ENCODE assay signal across 8 mouse cellular contexts in genomic region chr9:96892546-96892945, GRCm38 (mm10). TPM values are rescaled to one million over a fixed set of nuclear protein-coding genes. Genes with fewer than 3 reads are reported as not detected.
DNase-seq lines count a peak whose midpoint lies in the region; ATAC-seq lines count a peak whose summit lies in the region.

TSS of gene Pxylp1 (minus strand) at chr9:96892669.

- WGBS in embryonic facial prominence, embryonic 10.5 days = 5% methylated on average over 3 of the region's 3 CpGs
- 15% methylated on average over 3 of the region's 3 CpGs for WGBS in stomach, embryonic 16.5 days

- intact Hi-C loops in heart, postnatal 10 days (cut with DNase I) = no loop called here
- intact Hi-C loops in left cerebral cortex, postnatal 36 days (cut with DNase I) = no loop called here

- ATAC-seq in stomach, embryonic 16.5 days (ENCODE audit: insufficient read depth, low FRiP score) = no peak

- H3K4me2 ChIP-seq in stomach, embryonic 16.5 days (ENCODE audit: low read depth, low read length) = no peak within 1 kb of the TSS

- H3K4me3 ChIP-seq in embryonic facial prominence, embryonic 10.5 days = no peak within 1 kb of the TSS
- no peak within 1 kb of the TSS for H3K4me3 ChIP-seq in stomach, embryonic 16.5 days (replicated peaks; ENCODE audit: low read length)

- no peak for DNase-seq in adrenal gland, postnatal 25 days
- no peak for DNase-seq in adrenal gland, adult 18-20 months (ENCODE audit: low spot score in 2 of 2)
- DNase-seq in embryonic facial prominence, embryonic 10.5 days (ENCODE audit: low spot score) = peak; percentile 58
- no peak for DNase-seq in heart, postnatal 10 days
- no peak for DNase-seq in left cerebral cortex, postnatal 36 days (ENCODE audit: low spot score in 2 of 2)
- DNase-seq in cerebellum, postnatal 10 days = no peak
- no peak for DNase-seq in lung, postnatal 10 days

- no peaks in the 10 kb centered on the region for H3K36me3 ChIP-seq in embryonic facial prominence, embryonic 10.5 days (replicated peaks)
- no peaks in the 10 kb centered on the region for H3K36me3 ChIP-seq in stomach, embryonic 16.5 days (ENCODE audit: control insufficient read depth, insufficient read depth, low read length)

- no peak within 1 kb of the TSS for H3K9ac ChIP-seq in stomach, embryonic 16.5 days (ENCODE audit: low read length)

- H3K27me3 ChIP-seq in embryonic facial prominence, embryonic 10.5 days (replicated peaks; ENCODE audit: low read depth, poor library complexity, severe bottlenecking) = peaks cover 38% of the 10 kb centered on the region
- H3K27me3 ChIP-seq in stomach, embryonic 16.5 days (ENCODE audit: control insufficient read depth, insufficient read depth, low read length) = no peaks in the 10 kb centered on the region

- H3K9me3 ChIP-seq in embryonic facial prominence, embryonic 10.5 days = no peaks in the 10 kb centered on the region
- H3K9me3 ChIP-seq in stomach, embryonic 16.5 days (replicated peaks; ENCODE audit: control insufficient read depth, low read length) = no peaks in the 10 kb centered on the region

- peak within 1 kb of the TSS; percentile 40; the same call in 1 of the 2 replicates for H3K27ac ChIP-seq in embryonic facial prominence, embryonic 10.5 days (replicated peaks)
- H3K27ac ChIP-seq in stomach, embryonic 16.5 days (ENCODE audit: low read length) = no peak within 1 kb of the TSS

- peaks cover 56% of the 10 kb centered on the region for H3K4me1 ChIP-seq in embryonic facial prominence, embryonic 10.5 days
- peaks cover 16% of the 10 kb centered on the region; the same call in 1 of the 2 replicates for H3K4me1 ChIP-seq in stomach, embryonic 16.5 days (ENCODE audit: control insufficient read depth, insufficient read depth, low read length)

RNA-seq across cellular contexts. Expression of gene Pxylp1, which starts in this region (rescaled TPM):
- 7.8 and 13.1 TPM in 2 replicates for total RNA-seq in adrenal gland, postnatal 25 days (2021)
- 1 to 10 TPM; 3.7 to 8.1 TPM for total RNA-seq in adrenal gland, adult 18-20 months (2021)
- 16.7 and 17.5 TPM in 2 replicates for polyA plus RNA-seq in embryonic facial prominence, embryonic 10.5 days (2016; fragmentation: Nextera tagmentation; extraction: Ambion mirVana)
- total RNA-seq in heart, postnatal 10 days (2021) = 10 to 100 TPM; 15.6 to 17.0 TPM
- 10 to 100 TPM; 17.1 to 17.6 TPM for total RNA-seq in left cerebral cortex, postnatal 36 days (2021)
- polyA plus RNA-seq in stomach, embryonic 16.5 days (2015; fragmentation: Nextera tagmentation; extraction: Ambion mirVana) = 28.9 and 33.1 TPM in 2 replicates
